Comparison of ENCODE assay signal across 14 mouse cellular contexts in genomic region chr5:20462376-20462775, GRCm38 (mm10).
DNase-seq lines count a peak whose midpoint lies in the region; ATAC-seq lines count a peak whose summit lies in the region.
"Had no signal": no experiment of that assay in that cellular context is flagged by ENCODE, and none has a peak within 500 bp of the region (broad histone marks: within the 10 kb centered on the region; RNA-seq: fewer than 3 reads in every experiment).

No protein-coding gene starts in this region.

- H3K4me2 ChIP-seq in heart, embryonic 12.5 days = no peak overlapping the region
- no peak overlapping the region for H3K4me2 ChIP-seq in liver, embryonic 11.5 days
- H3K4me2 ChIP-seq: embryonic facial prominence, embryonic 12.5 days had no signal

- no peak overlapping the region for H3K4me3 ChIP-seq in heart, embryonic 12.5 days
- no peak overlapping the region for H3K4me3 ChIP-seq in liver, embryonic 11.5 days (ENCODE audit: low read depth, low read length)
- H3K4me3 ChIP-seq: embryonic facial prominence, embryonic 12.5 days; myocyte had no signal

- H3K4me1 ChIP-seq in heart, embryonic 12.5 days (replicated peaks) = no peaks in the 10 kb centered on the region
- H3K4me1 ChIP-seq in liver, embryonic 11.5 days (replicated peaks; ENCODE audit: control insufficient read depth, insufficient read depth, low read length) = no peaks in the 10 kb centered on the region
- H3K4me1 ChIP-seq: embryonic facial prominence, embryonic 12.5 days had no signal

- H3K27ac ChIP-seq in heart, embryonic 12.5 days (ENCODE audit: poor library complexity, severe bottlenecking) = no peak overlapping the region
- H3K27ac ChIP-seq in liver, embryonic 11.5 days (ENCODE audit: low read depth, low read length) = no peak overlapping the region
- H3K27ac ChIP-seq: embryonic facial prominence, embryonic 12.5 days; stomach, postnatal 0 days had no signal

- WGBS in heart, embryonic 12.5 days = 83% methylated on average over 2 of the region's 2 CpGs
- 83% methylated on average over 2 of the region's 2 CpGs for WGBS in liver, embryonic 11.5 days

- H3K27me3 ChIP-seq in heart, embryonic 12.5 days (replicated peaks) = no peaks in the 10 kb centered on the region
- H3K27me3 ChIP-seq in liver, embryonic 11.5 days (replicated peaks; ENCODE audit: control insufficient read depth, insufficient read depth, low read length) = no peaks in the 10 kb centered on the region
- H3K27me3 ChIP-seq: CH12.LX; embryonic facial prominence, embryonic 12.5 days had no signal

- no peaks in the 10 kb centered on the region for H3K9me3 ChIP-seq in heart, embryonic 12.5 days (replicated peaks)
- H3K9me3 ChIP-seq in liver, embryonic 11.5 days (ENCODE audit: control insufficient read depth, low read length) = no peaks in the 10 kb centered on the region
- H3K9me3 ChIP-seq: embryonic facial prominence, embryonic 12.5 days had no signal

- no peaks in the 10 kb centered on the region for H3K36me3 ChIP-seq in heart, embryonic 12.5 days
- H3K36me3 ChIP-seq in liver, embryonic 11.5 days (ENCODE audit: control insufficient read depth, insufficient read depth, low read length) = no peaks in the 10 kb centered on the region
- H3K36me3 ChIP-seq: embryonic facial prominence, embryonic 12.5 days had no signal

- H3K9ac ChIP-seq in heart, embryonic 12.5 days = no peak overlapping the region
- no peak overlapping the region for H3K9ac ChIP-seq in liver, embryonic 11.5 days (ENCODE audit: low read depth, low read length)
- H3K9ac ChIP-seq: embryonic facial prominence, embryonic 12.5 days had no signal

- DNase-seq in heart, adult 18-20 months = peak; percentile 24 to 42
- peak; percentile 92 for DNase-seq in brain, adult 2 months (ENCODE audit: low read depth, low spot score)
- DNase-seq in cerebellum, postnatal 14 days = peak; percentile 73 to 83
- peak; percentile 28 to 56 for DNase-seq in left cerebral cortex, adult 18-20 months (ENCODE audit: low spot score in 2 of 2)
- DNase-seq in liver, embryonic 11.5 days (ENCODE audit: low spot score) = no peak
- no peak for DNase-seq in retina, embryonic 14.5 days (ENCODE audit: low spot score)
- no peak for DNase-seq in kidney, adult 9 months
- DNase-seq: kidney, adult 8-10 months; liver had no signal

- ATAC-seq in heart, embryonic 12.5 days (ENCODE audit: insufficient number of reproducible peaks, low FRiP score) = no peak
- no peak for ATAC-seq in liver, embryonic 11.5 days (replicated peaks; ENCODE audit: low FRiP score)

Comparison
In these comparisons a context has a peak if more than half of its experiments do, and no peak if none do; other contexts are left out.
1. DNase-seq: peak in heart, adult 18-20 months (2 of 2), brain, adult 2 months (single experiment), cerebellum, postnatal 14 days (2 of 2) and left cerebral cortex, adult 18-20 months (2 of 2); none in liver, embryonic 11.5 days (single experiment), retina, embryonic 14.5 days (single experiment) and kidney, adult 9 months (single experiment).